Comparison of ENCODE assay signal across 11 mouse cellular contexts in the genomic region with DNA sequence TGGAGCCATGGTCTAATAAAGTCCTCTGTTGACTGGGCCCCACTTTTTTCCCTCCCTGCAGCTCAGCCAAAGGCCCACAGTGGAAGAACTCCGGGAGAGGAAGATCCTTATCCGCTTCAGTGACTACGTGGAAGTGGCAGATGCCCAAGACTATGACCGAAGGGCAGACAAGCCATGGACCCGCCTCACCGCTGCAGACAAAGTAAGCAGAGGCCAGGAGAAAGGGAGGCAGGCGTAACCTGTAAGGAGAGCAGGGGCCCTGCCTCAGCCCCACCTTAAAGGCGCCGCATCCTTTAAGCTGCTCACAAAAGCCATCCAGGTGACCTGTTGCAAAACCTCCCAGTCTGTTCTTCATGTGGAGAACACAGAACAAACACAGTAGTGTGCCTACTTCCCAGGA. TPM values are rescaled to one million over a fixed set of nuclear protein-coding genes. Genes with fewer than 3 reads are reported as not detected.
DNase-seq lines count a peak whose midpoint lies in the region; ATAC-seq lines count a peak whose summit lies in the region.
"Had no signal": no experiment of that assay in that cellular context is flagged by ENCODE, and none has a peak within 500 bp of the region (broad histone marks: within the 10 kb centered on the region; RNA-seq: fewer than 3 reads in every experiment).

No protein-coding gene starts in this region.

- 0 out of 2 replicates have a peak overlapping the region, but pooled peaks have one; percentile 48 for H3K27ac ChIP-seq in forebrain, embryonic 10.5 days
- H3K27ac ChIP-seq in forebrain, embryonic 11.5 days (ENCODE audit: low read depth, low read length): no peak overlapping the region
- peak overlapping the region; percentile 80 for H3K27ac ChIP-seq in kidney, embryonic 15.5 days
- H3K27ac ChIP-seq in hindbrain, embryonic 14.5 days: no peak overlapping the region
- H3K27ac ChIP-seq: liver, embryonic 13.5 days; midbrain, embryonic 15.5 days; neural tube, embryonic 15.5 days had no signal

- ATAC-seq in forebrain, embryonic 11.5 days (replicated peaks; ENCODE audit: low FRiP score): no peak
- ATAC-seq in kidney, embryonic 15.5 days (replicated peaks; ENCODE audit: low FRiP score): peak; percentile 61; the same call in 1 of the 2 replicates
- no peak for ATAC-seq in hindbrain, embryonic 14.5 days (ENCODE audit: low FRiP score)
- ATAC-seq: midbrain, embryonic 15.5 days had no signal

- H3K27me3 ChIP-seq in forebrain, embryonic 10.5 days (ENCODE audit: poor library complexity, severe bottlenecking): no peaks in the 10 kb centered on the region
- no peaks in the 10 kb centered on the region for H3K27me3 ChIP-seq in forebrain, embryonic 11.5 days (ENCODE audit: control insufficient read depth, insufficient read depth, low read length)
- H3K27me3 ChIP-seq in kidney, embryonic 15.5 days: no peaks in the 10 kb centered on the region
- no peaks in the 10 kb centered on the region for H3K27me3 ChIP-seq in hindbrain, embryonic 14.5 days (ENCODE audit: control insufficient read depth, insufficient read depth, low read length)
- H3K27me3 ChIP-seq: liver, embryonic 13.5 days; midbrain, embryonic 15.5 days; neural tube, embryonic 15.5 days had no signal

- H3K4me2 ChIP-seq in forebrain, embryonic 11.5 days (ENCODE audit: low read depth, low read length, severe bottlenecking): no peak overlapping the region
- H3K4me2 ChIP-seq in kidney, embryonic 15.5 days: no peak overlapping the region
- no peak overlapping the region for H3K4me2 ChIP-seq in hindbrain, embryonic 14.5 days (replicated peaks)
- H3K4me2 ChIP-seq: liver, embryonic 13.5 days; midbrain, embryonic 15.5 days; neural tube, embryonic 15.5 days had no signal

- no peak for DNase-seq in forebrain, embryonic 10.5 days (ENCODE audit: extremely low spot score, low spot score)
- DNase-seq in forebrain, embryonic 11.5 days (ENCODE audit: low spot score): no peak
- DNase-seq in ovary, adult 18-20 months (ENCODE audit: low spot score): peak; percentile 9
- DNase-seq in ovary, postnatal 14 days (ENCODE audit: low spot score): no peak
- peak; percentile 27 for DNase-seq in yolk sac, embryonic 10.5 days (ENCODE audit: low spot score)
- no peak for DNase-seq in hindbrain, embryonic 14.5 days (ENCODE audit: low spot score)
- DNase-seq in layer of hippocampus, adult 9-10 months (ENCODE audit: low spot score): no peak
- DNase-seq: liver, embryonic 13.5 days had no signal

- no peaks in the 10 kb centered on the region for H3K36me3 ChIP-seq in forebrain, embryonic 10.5 days (replicated peaks)
- no peaks in the 10 kb centered on the region for H3K36me3 ChIP-seq in forebrain, embryonic 11.5 days (ENCODE audit: control insufficient read depth, insufficient read depth, low read length)
- H3K36me3 ChIP-seq in kidney, embryonic 15.5 days: peaks cover 17% of the 10 kb centered on the region
- H3K36me3 ChIP-seq in hindbrain, embryonic 14.5 days (replicated peaks; ENCODE audit: control insufficient read depth, insufficient read depth): peaks cover 14% of the 10 kb centered on the region
- H3K36me3 ChIP-seq: liver, embryonic 13.5 days had no signal

- H3K9ac ChIP-seq in forebrain, embryonic 11.5 days (ENCODE audit: low read length): no peak overlapping the region
- no peak overlapping the region for H3K9ac ChIP-seq in kidney, embryonic 15.5 days
- no peak overlapping the region for H3K9ac ChIP-seq in hindbrain, embryonic 14.5 days
- H3K9ac ChIP-seq: liver, embryonic 13.5 days; midbrain, embryonic 15.5 days; neural tube, embryonic 15.5 days had no signal

- peaks cover 24% of the 10 kb centered on the region for H3K4me1 ChIP-seq in forebrain, embryonic 10.5 days
- 0 out of 2 replicates have a peak, but pooled peaks cover 2% of the 10 kb centered on the region for H3K4me1 ChIP-seq in forebrain, embryonic 11.5 days (replicated peaks; ENCODE audit: control insufficient read depth, insufficient read depth, low read length)
- H3K4me1 ChIP-seq in kidney, embryonic 15.5 days: peaks cover 37% of the 10 kb centered on the region
- no peaks in the 10 kb centered on the region for H3K4me1 ChIP-seq in hindbrain, embryonic 14.5 days (replicated peaks; ENCODE audit: control insufficient read depth, insufficient read depth, low read length)
- H3K4me1 ChIP-seq: liver, embryonic 13.5 days; midbrain, embryonic 15.5 days had no signal

- H3K4me3 ChIP-seq in forebrain, embryonic 10.5 days: no peak overlapping the region
- no peak overlapping the region for H3K4me3 ChIP-seq in forebrain, embryonic 11.5 days (ENCODE audit: low read depth, low read length)
- no peak overlapping the region for H3K4me3 ChIP-seq in kidney, embryonic 15.5 days (replicated peaks)
- H3K4me3 ChIP-seq in hindbrain, embryonic 14.5 days (replicated peaks; ENCODE audit: low read length): no peak overlapping the region
- H3K4me3 ChIP-seq: liver, embryonic 13.5 days; midbrain, embryonic 15.5 days; neural tube, embryonic 15.5 days had no signal

- no peaks in the 10 kb centered on the region for H3K9me3 ChIP-seq in forebrain, embryonic 10.5 days
- no peaks in the 10 kb centered on the region for H3K9me3 ChIP-seq in forebrain, embryonic 11.5 days (ENCODE audit: control insufficient read depth, low read length)
- no peaks in the 10 kb centered on the region for H3K9me3 ChIP-seq in kidney, embryonic 15.5 days (replicated peaks)
- no peaks in the 10 kb centered on the region for H3K9me3 ChIP-seq in hindbrain, embryonic 14.5 days (ENCODE audit: control insufficient read depth, low read length)
- H3K9me3 ChIP-seq: liver, embryonic 13.5 days; midbrain, embryonic 15.5 days; neural tube, embryonic 15.5 days had no signal

- 67% methylated on average over 9 of the region's 9 CpGs for WGBS in forebrain, embryonic 10.5 days
- WGBS in forebrain, embryonic 11.5 days: 72% methylated on average over 9 of the region's 9 CpGs
- WGBS in kidney, embryonic 15.5 days: 48% methylated on average over 9 of the region's 9 CpGs
- WGBS in hindbrain, embryonic 14.5 days: 78% methylated on average over 9 of the region's 9 CpGs

RNA-seq across cellular contexts. Expression of a gene that starts 38.4 kb away (rescaled TPM):
- 69.1 and 69.8 TPM in 2 replicates for polyA plus RNA-seq in forebrain, embryonic 10.5 days (2016; fragmentation: Nextera tagmentation; extraction: Ambion mirVana)
- polyA plus RNA-seq in forebrain, embryonic 11.5 days (2014; fragmentation: Nextera tagmentation; extraction: Ambion mirVana): 70.0 and 74.7 TPM in 2 replicates
- polyA plus RNA-seq in kidney, embryonic 15.5 days (2015; fragmentation: Nextera tagmentation; extraction: Ambion mirVana): 51.6 and 54.7 TPM in 2 replicates
- 82.5 and 91.4 TPM in 2 replicates for polyA plus RNA-seq in hindbrain, embryonic 14.5 days (2014; fragmentation: Nextera tagmentation; extraction: Ambion mirVana)

Comparison
In these comparisons a context has a peak if more than half of its experiments do, and no peak if none do; other contexts are left out.
1. DNase-seq: peak in ovary, adult 18-20 months (single experiment) and yolk sac, embryonic 10.5 days (single experiment); none in forebrain, embryonic 10.5 days (single experiment), forebrain, embryonic 11.5 days (single experiment), ovary, postnatal 14 days (single experiment), hindbrain, embryonic 14.5 days (single experiment) and layer of hippocampus, adult 9-10 months (single experiment).
2. H3K27ac ChIP-seq: peak in forebrain, embryonic 10.5 days (single experiment) and kidney, embryonic 15.5 days (single experiment); none in forebrain, embryonic 11.5 days (single experiment) and hindbrain, embryonic 14.5 days (single experiment).